In the genomic region with DNA sequence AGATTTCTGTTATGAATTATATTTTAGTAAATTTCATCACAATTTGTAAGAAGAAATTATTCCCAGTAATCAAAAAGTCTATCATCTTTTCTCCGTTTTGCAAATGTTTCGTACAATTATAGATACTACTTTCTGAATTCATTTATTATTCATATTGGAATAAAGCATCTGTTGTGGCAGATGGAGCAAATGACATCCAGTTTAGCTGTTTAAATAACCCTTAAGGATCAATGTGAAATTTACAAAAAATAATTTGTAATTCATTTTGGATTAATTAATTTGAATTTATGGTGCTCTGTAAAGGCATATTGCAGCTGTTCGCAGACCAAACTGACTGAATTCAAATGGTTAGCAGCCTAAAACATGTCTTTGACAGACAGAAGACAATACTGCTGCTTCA, we compare ENCODE assay signal across 12 mouse cellular contexts.
"Had no signal": no experiment of that assay in that cellular context is flagged by ENCODE, and none has a peak within 500 bp of the region (broad histone marks: within the 10 kb centered on the region; RNA-seq: fewer than 3 reads in every experiment).

No protein-coding gene starts in this region.

- H3K27me3 ChIP-seq: limb, embryonic 13.5 days; midbrain, embryonic 12.5 days; neural tube, embryonic 15.5 days had no signal

- H3K9ac ChIP-seq: limb, embryonic 13.5 days; liver, embryonic 14.5 days; midbrain, embryonic 12.5 days; neural tube, embryonic 15.5 days had no signal

- DNase-seq: kidney, adult 2 months; kidney, postnatal 25 days; left cerebral cortex, postnatal 4 days; lung, adult 18-20 months; right cerebral cortex, adult 18-20 months; right cerebral cortex, postnatal 25 days; thymus, postnatal 4 days had no signal

- H3K4me2 ChIP-seq: limb, embryonic 13.5 days; midbrain, embryonic 12.5 days; neural tube, embryonic 15.5 days had no signal

- H3K4me1 ChIP-seq: limb, embryonic 13.5 days; midbrain, embryonic 12.5 days; neural tube, embryonic 15.5 days had no signal

- H3K36me3 ChIP-seq: limb, embryonic 13.5 days; midbrain, embryonic 12.5 days; neural tube, embryonic 15.5 days had no signal

- H3K4me3 ChIP-seq: limb, embryonic 13.5 days; midbrain, embryonic 12.5 days; myocyte; neural tube, embryonic 15.5 days had no signal

- H3K9me3 ChIP-seq: limb, embryonic 13.5 days; midbrain, embryonic 12.5 days; neural tube, embryonic 15.5 days had no signal

- H3K27ac ChIP-seq: limb, embryonic 13.5 days; liver, embryonic 14.5 days; midbrain, embryonic 12.5 days; neural tube, embryonic 15.5 days had no signal
